Mouse (Mus musculus): Measurements from ENCODE around the gene Usp54.

DNA sequence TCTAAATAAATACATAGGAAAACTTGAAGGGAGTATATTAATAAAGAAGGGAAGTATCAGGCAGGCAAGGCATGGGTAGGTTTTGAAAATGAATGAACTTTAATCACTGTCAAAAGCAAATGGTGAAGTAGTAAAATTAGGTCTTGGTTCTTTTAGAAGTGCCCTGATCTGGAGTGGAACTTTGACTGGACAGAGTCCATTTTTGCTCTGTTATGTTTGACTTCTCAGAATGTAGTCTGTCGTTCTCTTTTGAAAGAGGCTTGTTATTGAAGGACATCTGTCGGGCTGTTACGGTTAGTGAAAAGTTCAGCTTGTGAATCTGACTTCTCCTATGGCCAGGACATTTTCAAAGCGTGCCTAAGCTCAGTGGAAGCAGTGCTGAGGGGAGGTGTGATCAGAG lies 37.0 kb upstream of the Usp54 start:
- TF ChIP-seq CTCF (IDR thresholded peaks at IDR 0.05; ENCODE audit: low read depth, low read length) (no peak), TAL1 (conservative IDR thresholded peaks at IDR 0.05; ENCODE audit: low read depth, low read length) (no peak), GATA1 (IDR thresholded peaks at IDR 0.05; ENCODE audit: borderline replicate concordance, low read length) (no peak)

Measured in G1E (cell line).